Mouse (Mus musculus): ENCODE measurements at regions not wholly inside any gene's neighbourhood (a gene's known extent, or its start where the extent isn't known, plus 50 kb on each side); places are given as distances from the start of the nearest gene placed in this dataset.

GRCm38 (mm10) chr1:76065783-76066182, 519.7 kb downstream of the Slc4a3 start:
- TF ChIP-seq CTCF (IDR thresholded peaks at IDR 0.05; ENCODE audit: low read depth) (no peak), EP300 (IDR thresholded peaks at IDR 0.05; ENCODE audit: low read depth) (no peak)

Measured in heart, postnatal 0 days (tissue).